Mouse (Mus musculus) MEL (cell line): ENCODE measurements around the gene Pter. TPM values are rescaled to one million over a fixed set of nuclear protein-coding genes. Genes with fewer than 3 reads are reported as not detected.

Experiments used
- DNase-seq: peaks from one replicate; pipeline ENCODE4 v3.0.0; 2011; ENCODE audit warnings: low read depth, low spot score
- H3K27ac ChIP-seq: 2 replicates; pipeline ENCODE4 v1.5.1; 2012; ENCODE audit warnings: low read depth, mild to moderate bottlenecking, control low read depth, low read length, moderate library complexity; ENCODE audit not compliant: control insufficient read depth
- H3K27me3 ChIP-seq, 2 experiments: fragments of 150-350 bp in 1 of 2; sonication (generic) in 1 of 2; 2 replicates each; pipeline ENCODE4 v1.6.1; 2012; ENCODE audit warnings: low read length in 2 of 2, mild to moderate bottlenecking in 2 of 2, improper control_type of control experiment in 1 of 2, moderate library complexity in 1 of 2; ENCODE audit not compliant: insufficient read depth in 2 of 2, control insufficient read depth in 1 of 2
- H3K36me3 ChIP-seq, 2 experiments: 2 replicates each; pipeline ENCODE4 v1.6.1; 2012 to 2014; ENCODE audit warnings: low read length in 2 of 2, improper control_type of control experiment in 1 of 2, inconsistent platforms in 1 of 2, mild to moderate bottlenecking in 1 of 2; ENCODE audit not compliant: insufficient read depth in 2 of 2, control insufficient read depth in 1 of 2
- H3K4me1 ChIP-seq, 2 experiments: fragments of 150-350 bp in 1 of 2; sonication (generic) in 1 of 2; 2 replicates each; pipeline ENCODE4 v1.6.1; 2012; ENCODE audit warnings: low read length in 2 of 2, improper control_type of control experiment in 1 of 2, mild to moderate bottlenecking in 1 of 2; ENCODE audit not compliant: insufficient read depth in 2 of 2, control insufficient read depth in 1 of 2
- H3K4me3 ChIP-seq, 2 experiments: fragments of 150-350 bp in 1 of 2; sonication (generic) in 1 of 2; 2 replicates each; pipeline ENCODE4 v1.5.1; 2012; ENCODE audit warnings: low read depth in 2 of 2, low read length in 2 of 2, mild to moderate bottlenecking in 2 of 2, moderate library complexity in 2 of 2, control low read depth in 1 of 2, improper control_type of control experiment in 1 of 2; ENCODE audit not compliant: control insufficient read depth in 1 of 2, insufficient read depth in 1 of 2
- H3K79me2 ChIP-seq: 2 replicates; pipeline ENCODE4 v1.6.1; 2012; ENCODE audit warnings: mild to moderate bottlenecking, low read length, moderate library complexity; ENCODE audit not compliant: control insufficient read depth, poor library complexity, insufficient read depth
- H3K9ac ChIP-seq: 2 replicates; pipeline ENCODE4 v1.6.1; 2012; ENCODE audit warnings: low read depth, mild to moderate bottlenecking, control low read depth, low read length, moderate library complexity; ENCODE audit not compliant: control insufficient read depth, poor library complexity, severe bottlenecking
- H3K9me3 ChIP-seq: fragments of 150-350 bp; sonication (generic); replicated peaks from 2 replicates; pipeline ENCODE4 v1.6.1; 2012; ENCODE audit warnings: mild to moderate bottlenecking, low read length, improper control_type of control experiment, moderate library complexity; ENCODE audit not compliant: insufficient read depth
- BHLHE40 ChIP-seq: IDR thresholded peaks from 2 replicates; pipeline ENCODE4 v1.6.1; 2012; ENCODE audit warnings: low read depth, mild to moderate bottlenecking, inconsistent platforms, low read length, improper control_type of control experiment, borderline replicate concordance
- ELF1 ChIP-seq: IDR thresholded peaks from 2 replicates; pipeline ENCODE4 v1.6.1; 2014; ENCODE audit warnings: low read depth, mild to moderate bottlenecking, inconsistent platforms, low read length, improper control_type of control experiment, moderate library complexity
- ETS1 ChIP-seq: IDR thresholded peaks from 2 replicates; pipeline ENCODE4 v1.6.1; 2012; ENCODE audit warnings: low read depth, mild to moderate bottlenecking, inconsistent platforms, low read length, improper control_type of control experiment, moderate library complexity
- JUND ChIP-seq: IDR thresholded peaks from 2 replicates; pipeline ENCODE4 v1.6.1; 2011; ENCODE audit warnings: low read depth, mild to moderate bottlenecking, improper control_type of control experiment, low read length
- MAZ ChIP-seq: IDR thresholded peaks from 2 replicates; pipeline ENCODE4 v1.6.1; 2012; ENCODE audit warnings: low read depth, mild to moderate bottlenecking, inconsistent platforms, low read length, improper control_type of control experiment
- POLR2AphosphoS2 ChIP-seq: IDR thresholded peaks from 2 replicates; pipeline ENCODE4 v1.6.1; 2011; ENCODE audit warnings: low read length, improper control_type of control experiment
- RAD21 ChIP-seq: IDR thresholded peaks from 2 replicates; pipeline ENCODE4 v1.6.1; 2011; ENCODE audit warnings: mild to moderate bottlenecking, low read depth, low read length, improper control_type of control experiment
- RCOR1 ChIP-seq: IDR thresholded peaks from 2 replicates; pipeline ENCODE4 v1.6.1; 2012; ENCODE audit warnings: low read depth, mild to moderate bottlenecking, inconsistent platforms, low read length, improper control_type of control experiment
- ZKSCAN1 ChIP-seq: IDR thresholded peaks from 2 replicates; pipeline ENCODE4 v1.6.1; 2012; ENCODE audit warnings: low read depth, mild to moderate bottlenecking, inconsistent platforms, low read length, improper control_type of control experiment, moderate library complexity
- ZMIZ1 ChIP-seq: IDR thresholded peaks from 2 replicates; pipeline ENCODE4 v1.6.1; 2012; ENCODE audit warnings: low read depth, mild to moderate bottlenecking, inconsistent platforms, low read length, improper control_type of control experiment, moderate library complexity
- polyA plus RNA-seq, 2 experiments: library from polyadenylated mRNA; stranded (reverse) in 1 of 2; unstranded in 1 of 2; fragments of >175 nt in 1 of 2; fragments of >200 nt in 1 of 2; gene quantifications; 2 replicates each; pipeline versions ENCODE4 v1.2.1 to v1.2.4; 2012; ENCODE audit warnings: low replicate concordance in 2 of 2, low read depth in 1 of 2; ENCODE audit not compliant: insufficient read length in 2 of 2, insufficient read depth in 1 of 2, missing spikeins in 1 of 2
- total RNA-seq: library from RNA; depleted of rRNA; stranded (reverse); fragments of 300-350 nt; gene quantifications from 2 replicates; pipeline ENCODE4 v1.2.3, GENCODE M21; 2012

Pter gene
- total and polyA plus RNA-seq, 3 experiments = 19.4 to 19.6 TPM; not detected in 1

GRCm38 (mm10) chr2:12956703-12957424 is 33.0 kb downstream of the Pter start:
- Histone ChIP-seq H3K79me2 (no peaks in the 10 kb centered on the region), H3K27ac (no peak overlapping the region), H3K9ac (no peak overlapping the region), H3K4me3 (no peak overlapping the region), H3K27me3 (no peaks in the 10 kb centered on the region), H3K4me1 (no peaks in the 10 kb centered on the region), H3K36me3 (no peaks in the 10 kb centered on the region), H3K9me3 (no peaks in the 10 kb centered on the region)
- DNase-seq = no peak
- no peak for TF ChIP-seq POLR2AphosphoS2
- TF ChIP-seq ZKSCAN1 = no peak

DNA sequence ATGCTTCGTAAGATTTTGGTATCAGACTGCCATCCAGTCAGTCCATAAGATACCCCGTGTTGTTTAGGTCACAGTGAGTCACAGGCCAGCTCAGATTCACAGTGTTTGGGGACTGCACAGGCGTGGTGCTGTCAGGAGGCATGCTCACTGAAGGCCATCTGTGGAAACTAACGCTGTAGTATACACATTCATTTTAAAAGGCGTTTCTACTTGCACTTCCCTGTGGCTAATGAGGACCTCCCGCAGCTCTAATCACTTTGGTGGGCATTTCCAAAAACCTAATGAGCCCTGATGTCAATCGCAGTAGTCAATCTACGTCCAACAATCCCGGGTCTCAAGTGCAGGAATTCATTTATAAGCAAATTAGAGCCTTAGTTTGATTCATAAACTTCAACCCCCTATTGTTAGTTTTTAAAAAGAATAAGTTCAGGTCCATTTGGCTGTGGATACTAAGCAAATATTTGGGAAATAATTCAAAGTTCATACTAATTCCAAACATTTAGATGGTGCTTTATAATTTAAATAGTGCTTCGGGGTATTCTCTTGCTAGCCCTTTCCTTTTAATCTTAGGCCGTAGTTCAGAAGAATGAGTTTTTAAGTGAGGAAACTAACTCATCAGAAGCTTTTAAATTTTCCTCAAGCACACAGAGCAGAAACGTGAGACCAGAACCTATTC is 46.3 kb downstream of the Pter start:
- Histone ChIP-seq H3K9me3 (no peaks in the 10 kb centered on the region), H3K9ac (no peak overlapping the region), H3K4me1 (no peaks in the 10 kb centered on the region), H3K27me3 (no peaks in the 10 kb centered on the region), H3K36me3 (no peaks in the 10 kb centered on the region), H3K27ac (no peak overlapping the region), H3K4me3 (no peak overlapping the region)
- DNase-seq = no peak
- TF ChIP-seq JUND (no peak), MAZ (no peak), ETS1 (no peak)
- TF ChIP-seq, all 39 proteins: peak for 0
- H3K79me2 ChIP-seq = no peaks in the 10 kb centered on the region

DNA sequence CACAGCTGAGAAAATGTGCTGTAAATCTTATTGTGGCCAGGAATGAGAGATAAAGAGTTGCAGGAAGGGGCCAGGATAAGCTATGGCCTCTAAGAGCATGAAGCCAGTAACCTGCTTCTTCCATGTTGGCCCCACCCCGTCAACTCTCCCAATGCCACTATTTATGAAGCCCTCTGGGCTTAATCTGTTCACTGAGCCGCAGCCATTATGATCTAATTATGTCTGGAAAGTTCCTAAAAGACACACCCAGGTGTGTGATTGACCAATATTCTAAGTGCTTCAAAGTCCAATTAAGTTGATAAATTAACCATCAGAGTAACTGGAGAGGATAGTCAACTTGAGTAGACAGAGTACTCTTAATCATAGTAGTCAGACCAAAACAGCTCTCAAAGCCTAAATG is 49.9 kb downstream of the Pter start:
- no peaks in the 10 kb centered on the region for H3K9me3 ChIP-seq
- TF ChIP-seq RAD21 (no peak), BHLHE40 (no peak), JUND (no peak), RCOR1 (no peak), MAZ (no peak), ELF1 (no peak), ZMIZ1 (no peak)
- H3K27me3 ChIP-seq = no peaks in the 10 kb centered on the region
- no peak overlapping the region for H3K27ac ChIP-seq
- H3K79me2 ChIP-seq = no peaks in the 10 kb centered on the region
- H3K4me1 ChIP-seq = no peaks in the 10 kb centered on the region
- H3K36me3 ChIP-seq = no peaks in the 10 kb centered on the region
- no peak overlapping the region for H3K9ac ChIP-seq
- no peak for DNase-seq
- no peak overlapping the region for H3K4me3 ChIP-seq
